Mouse (Mus musculus): ENCODE measurements around the gene Adam19. TPM values are rescaled to one million over a fixed set of nuclear protein-coding genes. Genes with fewer than 3 reads are reported as not detected.
"Not testable (repeated sequence)": the region's sequence is repeated elsewhere in the genome, so short reads cannot be mapped to it uniquely, and the experiment has no call there.

Adam19 gene
- total RNA-seq, 4 experiments from 2014 or later, result 1.7 to 5.9 (median 3.8) TPM

DNA sequence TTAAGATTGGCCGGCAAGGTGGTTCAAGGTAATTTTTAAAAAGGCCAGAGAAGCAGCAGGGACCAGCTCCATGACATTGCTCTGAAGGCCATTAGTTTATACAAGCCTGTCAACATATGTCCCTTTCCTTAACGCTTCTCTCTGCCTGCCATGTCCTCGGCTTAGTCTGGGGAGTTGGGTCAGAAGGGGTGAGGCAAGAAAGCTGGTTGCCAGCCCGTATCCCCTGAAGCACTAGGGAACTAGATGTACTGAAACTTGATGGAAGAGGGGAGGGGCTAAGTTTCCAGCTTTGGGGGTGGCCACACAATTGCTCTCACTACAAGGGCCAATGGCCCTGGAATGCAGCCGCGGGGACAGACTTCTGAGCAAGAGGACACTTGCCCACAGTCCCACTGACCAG, 87.5 kb downstream of the Adam19 start:
- no peak for DNase-seq

DNA sequence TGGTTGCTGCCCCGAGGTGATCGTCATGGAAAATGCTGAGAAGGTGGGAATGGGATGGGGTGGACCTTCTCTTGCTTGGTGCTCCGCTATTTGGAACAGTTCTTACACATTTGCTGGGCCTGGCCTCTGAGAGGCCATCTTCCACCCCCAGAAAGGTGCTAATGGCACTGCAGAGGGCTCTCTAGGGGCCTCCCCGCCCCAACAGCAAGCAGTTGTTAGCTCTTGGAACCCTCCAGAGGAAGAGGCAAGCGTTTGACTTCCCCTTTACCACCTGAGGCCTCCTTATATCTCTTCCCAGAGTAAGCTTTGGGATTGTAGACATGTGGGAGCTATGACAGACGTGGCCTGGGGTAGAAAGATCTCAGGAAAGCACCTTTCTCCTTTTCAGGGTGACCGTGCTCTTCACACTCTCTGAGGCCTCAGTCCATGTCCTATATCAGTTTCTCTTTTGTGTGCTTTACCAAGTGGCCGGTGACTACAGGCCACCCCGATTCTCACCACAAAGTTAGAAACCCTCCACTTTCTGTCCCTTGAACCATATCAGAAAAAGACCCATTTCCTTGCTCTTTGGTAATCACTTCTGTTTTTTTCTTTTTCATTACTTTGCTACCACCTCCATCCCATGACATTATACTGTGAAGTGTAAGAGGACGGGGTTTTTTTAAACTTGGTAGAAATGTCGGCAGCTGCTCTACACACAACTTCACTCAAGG, 89.5 kb downstream of the Adam19 start:
- no peak for DNase-seq

DNA sequence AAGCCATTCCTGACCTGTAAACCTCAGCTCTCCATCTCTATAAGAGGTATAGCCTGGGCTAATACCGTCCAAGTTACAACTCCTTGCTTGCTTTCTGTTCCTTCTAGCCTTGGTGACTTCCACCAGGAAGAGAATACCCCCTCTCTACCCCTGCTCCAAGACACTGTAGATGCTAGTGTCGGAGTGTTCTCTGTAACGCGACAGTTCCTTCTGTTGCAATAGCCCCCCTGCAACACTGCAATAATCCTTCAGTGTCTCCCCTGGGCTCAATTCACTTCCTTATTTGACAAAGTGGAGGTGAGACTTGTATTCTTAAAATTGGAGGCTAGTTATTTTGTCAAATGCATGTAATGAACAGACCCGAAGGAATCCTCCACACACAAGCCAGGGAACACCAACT, 90.8 kb downstream of the Adam19 start:
- DNase-seq, result no peak

DNA sequence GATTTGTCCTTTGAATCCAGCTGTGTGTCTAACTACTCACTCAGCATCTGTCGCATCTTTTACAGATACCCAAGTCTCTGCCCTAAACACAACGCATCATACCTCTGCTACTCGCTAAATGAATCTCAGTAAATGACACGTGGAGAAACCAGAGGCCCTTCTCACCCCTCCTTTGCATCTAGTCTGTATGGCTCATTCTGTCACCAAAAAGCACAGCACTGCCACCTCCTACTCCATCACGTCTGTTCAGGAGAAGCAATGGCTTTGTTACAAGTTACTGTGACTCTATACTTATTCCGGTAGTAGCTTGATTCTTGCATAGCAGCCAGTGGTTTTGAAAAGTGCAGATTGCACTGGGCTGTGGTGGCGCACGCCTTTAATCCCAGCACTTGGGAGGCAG, 101.2 kb downstream of the Adam19 start:
- no peak for DNase-seq

DNA sequence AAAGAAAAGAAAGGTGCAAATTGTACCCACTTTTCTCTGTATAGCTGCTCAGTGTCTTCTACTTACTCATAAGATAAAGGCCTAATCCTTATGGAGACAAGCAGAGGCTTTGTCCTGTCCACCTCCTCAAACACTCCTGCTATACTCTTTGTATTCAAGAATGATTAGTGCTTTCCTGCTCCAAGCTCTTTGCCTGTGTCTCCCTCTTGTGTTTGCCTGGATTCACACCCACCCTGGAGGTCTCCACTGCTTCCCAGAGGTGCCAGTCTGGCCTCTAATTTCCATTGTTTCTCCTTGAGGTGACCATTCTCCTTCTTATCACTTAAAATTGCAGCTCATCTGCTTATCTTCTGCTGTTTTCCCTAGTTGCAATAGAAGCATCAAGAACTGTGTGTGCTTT, 101.7 kb downstream of the Adam19 start:
- DNase-seq, result no peak

DNA sequence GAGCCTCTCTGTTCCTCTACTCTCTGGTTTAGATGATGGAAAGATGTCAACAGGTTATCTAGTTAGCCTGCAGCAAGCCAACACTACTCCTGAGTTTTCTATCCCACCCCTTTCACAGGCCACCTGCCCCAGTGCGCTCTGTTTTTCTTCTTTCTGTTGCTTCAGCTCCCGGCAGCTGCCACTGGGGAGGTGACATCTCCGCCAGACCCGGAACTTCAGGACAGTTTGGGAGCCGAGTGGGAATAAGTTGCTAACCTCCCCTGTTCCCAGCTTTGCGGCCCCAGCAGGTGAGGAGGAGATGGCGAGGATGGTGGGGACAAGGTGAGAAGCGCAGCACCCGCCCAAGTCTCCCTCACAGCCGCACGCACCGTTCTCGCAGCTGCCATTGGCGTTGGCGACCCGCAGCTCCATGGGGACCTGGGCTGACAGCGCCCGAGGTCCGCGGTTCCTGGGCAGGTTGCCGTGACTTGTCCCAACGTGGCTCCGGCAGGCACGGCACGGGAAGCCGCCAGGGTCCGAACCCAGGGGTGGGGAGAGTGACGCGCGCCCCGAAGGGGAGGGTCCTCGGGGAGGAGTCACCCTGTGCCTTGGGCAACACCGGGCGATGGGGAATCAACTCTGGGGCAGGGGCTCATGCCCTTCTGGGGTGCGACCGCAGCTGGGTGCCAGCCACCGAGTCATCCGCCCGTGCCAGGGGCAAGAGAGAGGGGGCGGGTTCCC, 110.2 kb downstream of the Adam19 start, which contains the start of gene Nipal4:
Nipal4 (minus strand) TSS at position 643 of the 720 bp plus-strand sequence.
- peak; percentile 2 for DNase-seq

DNA sequence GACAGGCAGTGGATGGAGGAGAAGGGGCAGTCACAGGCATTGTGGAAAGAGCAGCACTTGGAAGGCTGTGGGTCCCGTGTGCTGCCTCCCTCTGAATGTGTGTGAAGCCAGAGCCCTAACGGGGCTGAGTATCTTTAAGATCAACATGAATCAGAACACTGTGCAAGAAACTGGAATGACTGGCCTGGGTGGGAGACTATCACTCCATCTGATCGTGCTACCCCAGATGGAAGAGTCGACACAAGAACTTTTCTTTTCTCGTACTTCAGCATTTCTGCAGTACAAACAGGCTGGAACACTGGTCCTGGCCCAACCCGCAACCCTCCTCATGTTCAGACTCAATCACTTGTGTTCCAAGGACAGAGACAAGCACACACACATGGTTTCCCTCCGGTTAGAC, 112.7 kb downstream of the Adam19 start:
- no peak for DNase-seq

DNA sequence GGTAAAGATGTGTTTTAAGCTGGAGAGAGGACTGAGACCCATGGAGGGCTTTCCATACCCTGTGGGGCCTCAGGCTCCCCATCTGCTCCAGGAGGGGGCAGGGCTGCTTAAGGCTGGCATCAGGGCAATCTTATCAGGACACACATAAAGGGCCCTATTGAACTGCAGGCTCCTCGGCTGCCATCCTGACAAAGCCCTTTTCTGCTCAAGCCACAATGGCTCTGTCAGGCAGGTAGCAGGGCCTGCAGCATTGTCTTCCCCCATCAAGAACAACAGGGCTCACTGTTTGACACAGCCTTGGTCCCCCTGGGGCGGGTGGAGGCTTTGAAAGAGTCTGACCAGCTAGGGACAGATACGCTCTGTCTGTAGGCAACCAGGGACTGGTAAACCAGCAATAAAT, 114.1 kb downstream of the Adam19 start:
- no peak for DNase-seq

DNA sequence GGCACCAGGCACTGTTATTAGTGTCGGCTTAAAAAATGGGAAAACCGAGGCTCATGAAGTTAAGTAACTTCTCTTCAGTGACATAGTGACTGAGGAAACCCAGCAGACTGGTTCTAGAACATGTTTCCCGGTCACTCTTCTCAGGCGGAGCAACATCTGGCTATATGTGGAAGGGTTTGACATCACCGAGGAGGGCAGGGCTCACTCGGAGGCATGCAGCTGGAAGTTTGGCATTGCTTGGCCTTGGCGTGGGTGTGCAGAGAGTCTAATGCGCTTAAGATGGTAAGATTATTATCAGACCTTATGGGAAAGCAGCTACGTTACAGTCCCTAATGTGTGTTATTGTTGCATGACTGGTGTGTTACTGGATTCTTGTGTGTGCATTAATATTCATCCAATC, 116.3 kb downstream of the Adam19 start:
- no peak for DNase-seq

DNA sequence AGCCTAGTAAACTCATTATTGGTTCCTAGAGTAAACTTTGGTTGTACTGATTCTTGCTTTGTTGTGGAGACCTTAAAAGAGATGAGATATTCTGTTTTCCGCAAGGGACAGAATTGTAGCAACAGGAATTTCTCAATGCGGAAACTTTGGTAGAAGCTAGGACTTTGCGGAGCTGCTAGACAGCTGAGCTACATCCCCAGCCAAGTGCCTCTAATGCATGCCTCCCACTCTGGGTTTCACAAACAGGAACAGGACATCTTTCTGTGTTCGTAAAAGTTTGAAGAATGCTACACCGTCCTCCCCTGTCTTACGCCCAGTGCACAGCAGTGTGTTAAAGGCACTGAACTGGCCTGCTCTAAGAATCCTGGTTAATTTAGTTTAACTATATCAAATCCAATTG, 120.4 kb downstream of the Adam19 start:
- DNase-seq, result no peak

DNA sequence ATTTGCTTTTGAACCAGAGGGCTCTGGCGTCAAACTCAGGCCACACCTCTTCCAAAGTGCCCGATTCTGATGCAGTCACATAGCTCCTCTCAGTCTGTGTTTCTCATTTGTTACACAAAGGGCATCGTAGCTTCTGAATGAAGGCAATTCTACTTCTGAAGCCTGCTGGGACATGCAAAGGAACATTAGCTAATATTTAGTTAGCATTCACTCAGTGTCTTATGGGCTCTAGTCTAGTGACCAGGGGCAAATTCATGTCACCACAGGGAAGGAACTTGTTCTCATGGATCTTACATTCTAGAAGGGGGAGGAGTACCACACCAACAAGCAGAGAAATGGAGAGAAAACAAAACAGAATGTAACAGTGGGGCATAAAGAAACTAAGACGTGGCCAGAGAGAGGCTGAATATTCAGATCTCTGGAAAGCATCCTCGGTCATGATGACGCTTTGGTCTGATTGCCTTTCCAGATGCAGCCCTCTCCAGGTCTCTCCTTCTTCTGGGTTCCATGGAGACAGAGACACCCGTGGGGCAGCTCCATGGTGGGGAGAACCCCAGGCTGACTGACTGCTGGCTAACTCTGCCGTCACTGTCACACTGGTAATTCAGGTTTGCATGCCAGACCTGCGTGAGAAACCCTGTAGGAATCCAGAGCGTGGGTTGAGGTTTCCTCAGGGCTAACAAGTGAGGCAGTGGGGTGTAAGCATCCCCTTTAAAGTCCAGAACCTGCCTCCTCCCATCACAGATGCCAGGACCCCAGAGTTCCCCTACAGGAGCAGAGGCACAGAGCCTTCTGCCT, 121.7 kb downstream of the Adam19 start:
- no peak for DNase-seq

DNA sequence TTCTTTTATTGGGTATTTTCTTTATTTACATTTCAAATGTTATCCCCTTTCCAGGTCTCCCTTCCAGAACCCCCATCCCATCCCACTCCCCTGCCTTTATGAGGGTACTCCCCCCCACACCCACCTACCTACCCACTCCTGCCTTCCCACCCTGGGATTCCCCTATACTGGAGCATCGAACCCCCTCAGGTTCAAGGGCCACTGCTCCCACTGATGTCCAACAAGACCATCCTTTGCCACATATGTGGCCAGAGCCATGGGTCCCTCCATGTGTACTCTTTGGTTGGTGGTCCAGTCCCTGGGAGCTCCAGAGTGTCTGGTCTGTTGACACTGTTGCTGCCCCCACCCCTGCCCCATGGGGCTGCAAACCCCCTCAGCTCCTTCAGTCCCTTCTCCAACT, 126.2 kb downstream of the Adam19 start:
- DNase-seq, result not testable (repeated sequence)

DNA sequence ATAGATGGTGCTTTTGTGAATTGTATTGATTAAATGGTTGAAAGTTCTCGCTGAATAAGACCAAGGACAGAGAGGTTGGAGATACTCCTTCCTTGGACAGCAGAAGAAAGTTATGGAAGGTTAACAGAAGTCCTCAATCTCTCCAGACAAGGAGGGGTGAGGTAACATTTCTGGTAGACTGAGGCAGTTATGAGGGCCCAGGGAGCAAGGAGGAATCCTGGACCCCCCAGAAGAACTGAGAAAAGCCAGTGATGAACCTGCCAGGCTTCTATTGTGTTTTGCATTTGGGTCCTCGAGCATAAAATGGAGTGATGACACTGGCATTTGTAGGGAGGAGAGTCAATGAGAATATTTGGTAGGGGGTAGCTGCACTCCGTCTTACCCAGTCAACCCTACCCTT, 129.2 kb downstream of the Adam19 start:
- no peak for DNase-seq

DNA sequence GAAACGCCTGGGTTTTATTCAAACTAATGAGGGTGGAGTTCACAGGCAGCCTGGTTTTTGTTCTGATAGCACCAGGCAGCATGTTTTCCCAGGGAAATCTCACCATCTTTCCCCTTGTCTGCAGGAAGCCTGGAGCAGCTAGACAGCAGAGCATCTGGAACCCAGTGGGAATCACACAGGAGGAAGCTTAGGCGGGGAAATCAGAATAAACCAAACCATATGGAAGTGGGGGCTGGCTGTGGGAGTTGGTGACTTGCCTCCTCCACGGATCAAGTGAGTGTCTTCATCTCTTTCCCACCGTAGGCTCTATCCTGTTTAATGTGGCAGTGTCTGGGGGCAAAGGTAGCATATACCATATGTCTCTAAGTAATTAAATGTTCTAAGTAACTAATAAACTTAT, 129.7 kb downstream of the Adam19 start:
- no peak for DNase-seq

DNA sequence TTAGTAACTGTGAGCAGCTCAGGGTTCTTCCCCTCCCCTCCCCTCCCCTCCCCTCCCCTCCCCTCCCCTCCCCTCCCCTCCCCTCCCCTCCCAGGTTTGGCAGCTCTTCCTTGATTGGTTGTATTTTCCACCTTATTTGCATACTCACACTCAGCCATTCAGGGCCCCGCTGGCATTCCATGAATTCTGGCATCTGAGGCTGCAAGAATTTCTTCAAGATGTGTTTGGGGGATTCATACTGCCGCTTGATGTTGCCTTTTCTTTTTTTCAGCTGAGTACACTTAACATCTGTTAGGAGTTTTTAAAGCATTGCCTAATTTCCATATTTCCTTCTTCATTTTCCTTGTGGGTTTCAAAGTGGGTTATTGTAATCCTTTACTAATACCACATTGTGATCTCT, 132.5 kb downstream of the Adam19 start:
- no peak for DNase-seq

DNA sequence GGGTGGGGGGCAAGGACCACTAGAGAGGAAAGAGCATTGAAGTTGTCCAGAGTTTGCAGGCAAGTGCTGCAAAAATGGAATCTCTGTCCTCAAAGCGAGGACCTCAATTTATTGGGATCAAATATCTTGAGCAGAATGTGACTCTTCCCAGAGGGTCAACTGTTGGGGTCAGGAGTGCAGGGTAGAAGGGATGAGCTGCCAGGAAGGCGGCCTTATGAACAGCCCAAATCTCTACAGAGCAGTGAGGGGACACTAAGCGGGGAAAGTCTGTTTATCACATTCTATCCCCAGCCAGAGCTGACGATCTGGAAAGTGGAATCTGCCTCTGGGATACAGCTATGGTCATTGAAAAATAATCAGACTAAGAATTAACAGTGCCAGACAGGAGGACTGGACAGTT, 138.4 kb downstream of the Adam19 start:
- DNase-seq, result no peak

Small RNA genes within 50 kb of the gene (microRNA-seq; reads per million reads assigned to microRNA genes)
- gene Mir7239 (0 reads per million in 2 experiments), gene Mir8100 (0 reads per million in 2 experiments)

Other genes with a start within 250 kb of the Adam19 start
- 10 to 100 TPM; 63.4 to 94.6 (median 74.8) TPM for gene Clint1, start 203.9 kb upstream of the Adam19 start, total RNA-seq (2022)
- gene Lsm11, start 111.1 kb upstream of the Adam19 start, total RNA-seq (2022), result 10 to 100 TPM in 2 of 4 experiments, 1 to 10 TPM in 2; 8.9 to 13.9 (median 10.1) TPM
- 10 to 100 TPM; 14.9 to 22.0 (median 17.9) TPM for gene Thg1l, start 100.5 kb upstream of the Adam19 start, total RNA-seq (2022)
- under 1 TPM in 2 of 4 experiments, not detected in 2; 0.10 to 0.23 TPM for gene Sox30, start 75.7 kb upstream of the Adam19 start, total RNA-seq (2022)
- gene Gm12166, start 3.7 kb upstream of the Adam19 start, total RNA-seq (2022), result 1 to 10 TPM; 3.3 to 5.9 (median 4.4) TPM
- gene Nipal4, start 110.5 kb downstream of the Adam19 start, total RNA-seq (2022), result under 1 TPM in 1 of 4 experiments, not detected in 3; 0.08 TPM
- not detected for gene Fndc9, start 179.5 kb downstream of the Adam19 start, total RNA-seq (2022)

Data from adrenal gland, adult 8-10 months (tissue).